Mouse (Mus musculus) liver, postnatal 0 days (tissue): Measurements from ENCODE around the gene Klk1b8.

Source experiments
- CTCF ChIP-seq: sonication (generic); IDR thresholded peaks from 2 replicates; pipeline ENCODE4 v1.5.1; 2016; ENCODE audit warnings: antibody characterized with exemption, low read depth
- EP300 ChIP-seq: IDR thresholded peaks from 2 replicates; pipeline ENCODE4 v1.6.1; 2016; ENCODE audit warnings: antibody characterized with exemption, low read depth, mild to moderate bottlenecking

DNA sequence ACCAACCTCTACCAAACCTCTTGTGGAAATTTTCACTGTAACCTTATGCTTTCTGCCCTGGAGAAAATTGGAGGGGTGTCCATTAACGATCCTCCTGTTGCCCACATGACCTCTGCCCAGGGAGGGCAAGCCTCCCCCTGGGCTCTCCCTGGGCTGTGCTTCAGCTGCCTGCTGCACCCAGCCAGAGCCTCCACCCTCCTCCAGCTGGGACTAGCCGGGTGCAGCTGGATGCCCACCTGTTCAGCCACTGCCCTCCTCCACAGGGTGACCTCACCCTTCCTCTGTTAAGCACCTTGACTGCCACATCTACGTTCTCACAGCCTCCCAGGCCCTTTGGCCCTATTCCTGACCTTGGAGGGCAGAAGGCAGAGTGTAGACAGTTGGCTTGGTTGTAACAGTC is 15.7 kb upstream of the Klk1b8 start:
- TF ChIP-seq CTCF = no peak
- no peak for TF ChIP-seq EP300
